Mouse (Mus musculus) heart, adult 8-10 months (tissue): Measurements from ENCODE around the gene Lemd1. TPM values are rescaled to one million over a fixed set of nuclear protein-coding genes. Genes with fewer than 3 reads are reported as not detected.

Experiments
- microRNA-seq: library from miRNA; unstranded; fragments of <30 nt; microRNA quantifications from one replicate; pipeline ENCODE4 v1.2.0, GENCODE M21; 2022
- total RNA-seq, 4 experiments: library from RNA; stranded (reverse); gene quantifications; 2 replicates each; pipeline ENCODE4 v1.2.4; 2022

The Lemd1 gene
- total RNA-seq, 4 experiments from 2014 or later, result not detected

Small RNA genes lying within 50 kb of the gene (microRNA-seq; reads per million reads assigned to microRNA genes)
- 2.5 reads per million for gene Mir135b

Other genes with a start within 250 kb of the Lemd1 start
- 1 to 10 TPM; 2.4 to 4.7 (median 3.3) TPM for gene Slc45a3, start 228.5 kb upstream of the Lemd1 start, total RNA-seq
- 10 to 100 TPM; 62.5 to 79.4 (median 76.0) TPM for gene Elk4, start 183.8 kb upstream of the Lemd1 start, total RNA-seq
- 1 to 10 TPM; 4.7 to 9.4 (median 7.7) TPM for gene Mfsd4a, start 123.4 kb upstream of the Lemd1 start, total RNA-seq
- gene Cdk18, start 51.7 kb upstream of the Lemd1 start, total RNA-seq, result 10 to 100 TPM; 16.9 to 21.5 (median 18.3) TPM
- gene AC124108.1, start within 50 bp of the Lemd1 start, total RNA-seq, result under 1 TPM in 1 of 4 experiments, not detected in 3; 0.09 TPM
- gene Gm10188, start 38.3 kb downstream of the Lemd1 start, total RNA-seq, result not detected
- 10 to 100 TPM; 11.8 to 22.9 (median 17.5) TPM for gene Klhdc8a, start 107.2 kb downstream of the Lemd1 start, total RNA-seq
- gene Nuak2, start 124.7 kb downstream of the Lemd1 start, total RNA-seq, result 1 to 10 TPM; 3.8 to 5.2 (median 4.0) TPM
- 10 to 100 TPM; 27.5 to 31.3 (median 28.9) TPM for gene Tmcc2, start 199.8 kb downstream of the Lemd1 start, total RNA-seq
- gene Dstyk, start 226.1 kb downstream of the Lemd1 start, total RNA-seq, result 10 to 100 TPM; 15.3 to 16.7 (median 16.0) TPM